Mouse (Mus musculus): ENCODE measurements around the gene Sprr2h. TPM values are rescaled to one million over a fixed set of nuclear protein-coding genes. Genes with fewer than 3 reads are reported as not detected.

Sprr2h gene
- polyA plus RNA-seq (2012; rRNA removed), result not detected in 2 replicates

GRCm38 (mm10) chr3:92385385-92385784 lies at the start of gene Sprr2h:
Gene Sprr2h, plus strand, starts transcription at chr3:92385685.
- 72% methylated on average over 1 of the region's 1 CpGs for WGBS
- TF ChIP-seq POLR2A (IDR thresholded peaks at IDR 0.05; ENCODE audit: borderline replicate concordance, insufficient read depth, low read length), result no peak
- no peak for TF ChIP-seq CTCF (IDR thresholded peaks at IDR 0.05; ENCODE audit: borderline replicate concordance, insufficient read depth, low read depth, low read length)
- no peak within 1 kb of the TSS for H3K4me3 ChIP-seq (replicated peaks; ENCODE audit: insufficient read depth, low read depth, low read length)

GRCm38 (mm10) chr3:92336278-92336677 lies 49.2 kb upstream of the Sprr2h start:
- no peak overlapping the region for H3K27ac ChIP-seq (ENCODE audit: insufficient read depth, low read length)
- no peak overlapping the region for H3K4me3 ChIP-seq (replicated peaks; ENCODE audit: insufficient read depth, low read depth, low read length)
- H3K27me3 ChIP-seq (ENCODE audit: control insufficient read depth, insufficient read depth, low read length), result no peaks in the 10 kb centered on the region
- TF ChIP-seq POLR2A (IDR thresholded peaks at IDR 0.05; ENCODE audit: borderline replicate concordance, insufficient read depth, low read length) (no peak), CTCF (IDR thresholded peaks at IDR 0.05; ENCODE audit: borderline replicate concordance, insufficient read depth, low read depth, low read length) (no peak)
- 67% methylated on average over 1 of the region's 1 CpGs for WGBS
- no peaks in the 10 kb centered on the region for H3K4me1 ChIP-seq (ENCODE audit: control insufficient read depth, insufficient read depth, low read length)
- DNase-seq, result no peak

More at GRCm38 (mm10) chr3:92385385-92385784, at the start of gene Sprr2h:
- DNase-seq, result no peak
- H3K4me1 ChIP-seq (ENCODE audit: control insufficient read depth, insufficient read depth, low read length), result no peaks in the 10 kb centered on the region
- no peaks in the 10 kb centered on the region for H3K27me3 ChIP-seq (ENCODE audit: control insufficient read depth, insufficient read depth, low read length)
- H3K27ac ChIP-seq (ENCODE audit: insufficient read depth, low read length), result no peak within 1 kb of the TSS

GRCm38 (mm10) chr3:92338840-92339239 lies 46.6 kb upstream of the Sprr2h start, which contains the start of gene Sprr2d:
Gene Sprr2d, plus strand, starts transcription at chr3:92339140.
- no peak for DNase-seq
- no peaks in the 10 kb centered on the region for H3K27me3 ChIP-seq (ENCODE audit: control insufficient read depth, insufficient read depth, low read length)
- 91% methylated on average over 5 of the region's 5 CpGs for WGBS
- H3K4me1 ChIP-seq (ENCODE audit: control insufficient read depth, insufficient read depth, low read length), result no peaks in the 10 kb centered on the region
- no peak within 1 kb of the TSS for H3K27ac ChIP-seq (ENCODE audit: insufficient read depth, low read length)
- TF ChIP-seq CTCF (IDR thresholded peaks at IDR 0.05; ENCODE audit: borderline replicate concordance, insufficient read depth, low read depth, low read length) (no peak), POLR2A (IDR thresholded peaks at IDR 0.05; ENCODE audit: borderline replicate concordance, insufficient read depth, low read length) (no peak)
- H3K4me3 ChIP-seq (replicated peaks; ENCODE audit: insufficient read depth, low read depth, low read length), result no peak within 1 kb of the TSS

GRCm38 (mm10) chr3:92351843-92352242 lies 33.6 kb upstream of the Sprr2h start, which contains the start of gene Sprr2e:
Gene Sprr2e, plus strand, starts transcription at chr3:92352143.
- no peak within 1 kb of the TSS for H3K27ac ChIP-seq (ENCODE audit: insufficient read depth, low read length)
- H3K4me1 ChIP-seq (ENCODE audit: control insufficient read depth, insufficient read depth, low read length), result no peaks in the 10 kb centered on the region
- no peak for DNase-seq
- TF ChIP-seq POLR2A (IDR thresholded peaks at IDR 0.05; ENCODE audit: borderline replicate concordance, insufficient read depth, low read length) (no peak), CTCF (IDR thresholded peaks at IDR 0.05; ENCODE audit: borderline replicate concordance, insufficient read depth, low read depth, low read length) (no peak)
- H3K27me3 ChIP-seq (ENCODE audit: control insufficient read depth, insufficient read depth, low read length), result no peaks in the 10 kb centered on the region
- H3K4me3 ChIP-seq (replicated peaks; ENCODE audit: insufficient read depth, low read depth, low read length), result no peak within 1 kb of the TSS
- 79% methylated on average over 2 of the region's 2 CpGs for WGBS

- H3K27ac ChIP-seq (ENCODE audit: insufficient read depth, low read length), result no peak overlapping the region
- DNase-seq, result no peak
- H3K4me3 ChIP-seq (replicated peaks; ENCODE audit: insufficient read depth, low read depth, low read length), result no peak overlapping the region
- H3K4me1 ChIP-seq (ENCODE audit: control insufficient read depth, insufficient read depth, low read length), result no peaks in the 10 kb centered on the region
- no peak for TF ChIP-seq CTCF (IDR thresholded peaks at IDR 0.05; ENCODE audit: borderline replicate concordance, insufficient read depth, low read depth, low read length)
- no peak for TF ChIP-seq POLR2A (IDR thresholded peaks at IDR 0.05; ENCODE audit: borderline replicate concordance, insufficient read depth, low read length)
- no peaks in the 10 kb centered on the region for H3K27me3 ChIP-seq (ENCODE audit: control insufficient read depth, insufficient read depth, low read length)
Measured at GRCm38 (mm10) chr3:92361619-92362018, 23.9 kb upstream of the Sprr2h start.

GRCm38 (mm10) chr3:92364887-92365286 lies 20.6 kb upstream of the Sprr2h start, which contains the start of gene Sprr2f:
Gene Sprr2f, plus strand, starts transcription at chr3:92365187.
- DNase-seq, result no peak
- 39% methylated on average over 3 of the region's 3 CpGs for WGBS
- Histone ChIP-seq H3K27ac (ENCODE audit: insufficient read depth, low read length) (no peak within 1 kb of the TSS), H3K4me1 (ENCODE audit: control insufficient read depth, insufficient read depth, low read length) (no peaks in the 10 kb centered on the region), H3K4me3 (replicated peaks; ENCODE audit: insufficient read depth, low read depth, low read length) (no peak within 1 kb of the TSS), H3K27me3 (ENCODE audit: control insufficient read depth, insufficient read depth, low read length) (no peaks in the 10 kb centered on the region)
- TF ChIP-seq POLR2A (IDR thresholded peaks at IDR 0.05; ENCODE audit: borderline replicate concordance, insufficient read depth, low read length) (no peak), CTCF (IDR thresholded peaks at IDR 0.05; ENCODE audit: borderline replicate concordance, insufficient read depth, low read depth, low read length) (no peak)

GRCm38 (mm10) chr3:92373613-92374012 lies 11.9 kb upstream of the Sprr2h start:
- DNase-seq, result no peak
- Histone ChIP-seq H3K4me1 (ENCODE audit: control insufficient read depth, insufficient read depth, low read length) (no peaks in the 10 kb centered on the region), H3K27ac (ENCODE audit: insufficient read depth, low read length) (no peak overlapping the region), H3K4me3 (replicated peaks; ENCODE audit: insufficient read depth, low read depth, low read length) (no peak overlapping the region), H3K27me3 (ENCODE audit: control insufficient read depth, insufficient read depth, low read length) (no peaks in the 10 kb centered on the region)
- no peak for TF ChIP-seq CTCF (IDR thresholded peaks at IDR 0.05; ENCODE audit: borderline replicate concordance, insufficient read depth, low read depth, low read length)
- TF ChIP-seq POLR2A (IDR thresholded peaks at IDR 0.05; ENCODE audit: borderline replicate concordance, insufficient read depth, low read length), result no peak
- 67% methylated on average over 2 of the region's 2 CpGs for WGBS

GRCm38 (mm10) chr3:92394301-92394700 lies 8.8 kb downstream of the Sprr2h start:
- DNase-seq, result no peak
- Histone ChIP-seq H3K4me1 (ENCODE audit: control insufficient read depth, insufficient read depth, low read length) (no peaks in the 10 kb centered on the region), H3K4me3 (replicated peaks; ENCODE audit: insufficient read depth, low read depth, low read length) (no peak overlapping the region), H3K27ac (ENCODE audit: insufficient read depth, low read length) (no peak overlapping the region), H3K27me3 (ENCODE audit: control insufficient read depth, insufficient read depth, low read length) (no peaks in the 10 kb centered on the region)
- WGBS, result 45% methylated on average over 1 of the region's 1 CpGs
- TF ChIP-seq POLR2A (IDR thresholded peaks at IDR 0.05; ENCODE audit: borderline replicate concordance, insufficient read depth, low read length) (no peak), CTCF (IDR thresholded peaks at IDR 0.05; ENCODE audit: borderline replicate concordance, insufficient read depth, low read depth, low read length) (no peak)
